Mouse (Mus musculus) cerebellum, adult 2 months (tissue): ENCODE measurements at regions not wholly inside any gene's neighbourhood (a gene's known extent, or its start where the extent isn't known, plus 50 kb on each side); places are given as distances from the start of the nearest gene placed in this dataset.

Experiments used
- CTCF ChIP-seq: fragments of 200-500 bp; IDR thresholded peaks from 2 replicates; pipeline ENCODE4 v1.5.1; 2011; ENCODE audit warnings: low read depth, mild to moderate bottlenecking, control low read depth, low read length, moderate library complexity, borderline replicate concordance; ENCODE audit not compliant: insufficient read depth
- POLR2A ChIP-seq: fragments of 200-500 bp; IDR thresholded peaks from 2 replicates; pipeline ENCODE4 v1.6.1; 2011; ENCODE audit warnings: low read length, control low read depth, borderline replicate concordance; ENCODE audit not compliant: insufficient read depth

GRCm38 (mm10) chr4:124228537-124228936 is 310.7 kb upstream of the 4930535I16Rik start:
- TF ChIP-seq CTCF: peak; percentile 62
- TF ChIP-seq POLR2A: no peak
